Mouse (Mus musculus) granulocyte monocyte progenitor cell, adult 5-6 weeks (primary cell): ENCODE data around the gene Cd28. TPM values are rescaled to one million over a fixed set of nuclear protein-coding genes. Genes with fewer than 3 reads are reported as not detected.

ENCODE experiments used
- ATAC-seq: replicated peaks from 2 replicates; pipeline ENCODE4 v1.8.0; 2016; ENCODE audit warnings: mild to moderate bottlenecking, moderate TSS enrichment, inconsistent platforms; ENCODE audit not compliant: poor library complexity, severe bottlenecking
- total RNA-seq, 2 experiments: library from RNA; stranded (forward) in 1 of 2; stranded (reverse) in 1 of 2; fragments of 200-712, 200-1000 nt in 1 of 2; fragments of >200 nt in 1 of 2; fragmentation: Nextera tagmentation in 1 of 2; gene quantifications; 2 replicates each; pipeline ENCODE4 v1.2.3; 2014 to 2017

Gene Cd28
- total RNA-seq, 2 experiments from 2014 or later, result 2.3 to 3.2 TPM

GRCm38 (mm10) chr1:60748936-60749335 is 32.3 kb downstream of the Cd28 start:
- no peak for ATAC-seq

- no peak for ATAC-seq
Measured at GRCm38 (mm10) chr1:60749346-60749840, 32.8 kb downstream of the Cd28 start.

- no peak for ATAC-seq
Measured at GRCm38 (mm10) chr1:60750201-60750765, 33.7 kb downstream of the Cd28 start.

- ATAC-seq, result no peak
Measured at GRCm38 (mm10) chr1:60751011-60751410, 34.4 kb downstream of the Cd28 start.

GRCm38 (mm10) chr1:60752986-60753385 is 36.4 kb downstream of the Cd28 start:
- no peak for ATAC-seq

GRCm38 (mm10) chr1:60753981-60754380 is 37.4 kb downstream of the Cd28 start:
- no peak for ATAC-seq

- no peak; the same call in 1 of the 2 replicates for ATAC-seq
Measured at GRCm38 (mm10) chr1:60755391-60756243, 39.0 kb downstream of the Cd28 start.

- no peak for ATAC-seq
Measured at GRCm38 (mm10) chr1:60757631-60758030, 41.0 kb downstream of the Cd28 start.

GRCm38 (mm10) chr1:60758226-60758625 is 41.6 kb downstream of the Cd28 start:
- ATAC-seq, result no peak

- no peak for ATAC-seq
Measured at GRCm38 (mm10) chr1:60759563-60760335, 43.1 kb downstream of the Cd28 start.

- ATAC-seq, result no peak
Measured at GRCm38 (mm10) chr1:60760475-60760874, 43.9 kb downstream of the Cd28 start.

- ATAC-seq, result no peak
Measured at GRCm38 (mm10) chr1:60761528-60762171, 45.0 kb downstream of the Cd28 start.

GRCm38 (mm10) chr1:60762451-60762850 is 45.9 kb downstream of the Cd28 start:
- ATAC-seq, result no peak

- ATAC-seq, result no peak
Measured at GRCm38 (mm10) chr1:60762916-60763315, 46.3 kb downstream of the Cd28 start.

GRCm38 (mm10) chr1:60771771-60772170 is 55.2 kb downstream of the Cd28 start:
- ATAC-seq, result no peak

- ATAC-seq, result no peak
Measured at GRCm38 (mm10) chr1:60773231-60773630, 56.6 kb downstream of the Cd28 start.

GRCm38 (mm10) chr1:60776166-60776565 is 59.6 kb downstream of the Cd28 start:
- ATAC-seq, result no peak

GRCm38 (mm10) chr1:60776906-60777305 is 60.3 kb downstream of the Cd28 start:
- no peak for ATAC-seq

- ATAC-seq, result no peak
Measured at GRCm38 (mm10) chr1:60778465-60779115, 62.0 kb downstream of the Cd28 start.

GRCm38 (mm10) chr1:60779176-60779575 is 62.6 kb downstream of the Cd28 start:
- ATAC-seq, result no peak
